Mouse (Mus musculus): ENCODE results near the gene Tmem151b. TPM values are rescaled to one million over a fixed set of nuclear protein-coding genes. Genes with fewer than 3 reads are reported as not detected.

The Tmem151b gene
- polyA plus RNA-seq, 1 experiment from 2014 or later: 2.3 TPM

DNA sequence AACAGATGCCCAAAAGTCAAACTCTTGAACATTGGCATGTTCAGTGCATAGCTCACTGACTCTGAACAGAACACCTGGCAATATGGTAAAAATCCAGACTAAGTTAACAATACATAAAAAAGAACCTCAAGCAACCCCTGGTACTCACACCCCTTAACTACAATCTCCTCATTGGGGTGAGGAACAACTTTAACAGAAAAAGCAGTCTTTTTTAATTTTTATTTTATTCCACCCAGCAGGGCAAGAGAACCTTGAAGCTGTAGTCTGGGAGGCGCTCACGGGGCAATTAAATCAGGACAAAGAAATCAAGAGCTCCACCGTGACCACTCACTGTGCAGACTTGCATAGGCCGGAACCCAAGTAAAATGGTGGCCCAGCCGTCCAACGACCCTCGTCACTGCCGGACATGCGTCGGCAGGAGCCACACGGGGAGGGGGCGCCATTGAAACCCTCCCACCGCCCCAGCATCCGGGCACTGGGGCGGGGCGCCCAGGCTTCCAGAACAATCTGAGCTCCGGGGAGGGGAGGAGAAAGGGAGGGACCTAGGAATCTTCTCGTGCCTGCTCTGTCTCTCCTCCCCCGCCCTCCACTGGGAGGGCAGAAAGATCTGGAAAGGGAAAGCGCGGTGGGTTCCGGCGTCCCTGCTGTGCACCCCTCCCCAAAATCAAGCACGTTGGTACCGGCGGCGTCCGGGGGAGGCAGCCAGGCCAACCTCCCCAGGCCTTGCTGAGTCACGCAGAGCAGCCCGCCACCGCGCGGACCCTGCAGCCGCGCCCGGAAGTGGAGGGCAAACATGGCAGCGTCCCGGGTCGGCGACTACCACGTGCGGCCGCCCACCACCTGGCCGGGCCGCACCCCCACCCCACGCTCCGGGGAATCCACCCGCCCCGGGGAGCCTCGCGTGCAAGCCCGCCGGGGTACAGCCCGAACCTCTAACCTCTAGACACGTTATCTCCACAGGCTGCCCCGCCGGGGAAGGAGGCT is 22.9 kb upstream of the Tmem151b start:
- Histone ChIP-seq H3K9ac (ENCODE audit: low read length) (peak overlapping the region; percentile 100), H3K27ac (ENCODE audit: low read depth) (peak overlapping the region; percentile 98), H3K9me3 (ENCODE audit: control insufficient read depth, low read length) (no peaks in the 10 kb centered on the region), H3K27me3 (replicated peaks; ENCODE audit: control insufficient read depth, insufficient read depth, low read length) (no peaks in the 10 kb centered on the region), H3K36me3 (ENCODE audit: control insufficient read depth, insufficient read depth, low read length) (peaks cover 47% of the 10 kb centered on the region), H3K4me3 (ENCODE audit: low read depth, low read length) (peak overlapping the region; percentile 98), H3K4me1 (replicated peaks; ENCODE audit: control insufficient read depth, insufficient read depth, low read length) (peaks cover 20% of the 10 kb centered on the region), H3K4me2 (ENCODE audit: low read length) (peak overlapping the region; percentile 90)
- peak; percentile 57 for ATAC-seq (replicated peaks; ENCODE audit: low FRiP score, low TSS enrichment, low read depth)
- WGBS: under 1% methylated on average over 53 of the region's 57 CpGs
- DNase-seq (ENCODE audit: low spot score): peak; percentile 89

GRCm38 (mm10) chr17:45569999-45570398 is 20.5 kb upstream of the Tmem151b start:
- H3K9ac ChIP-seq (ENCODE audit: low read length): no peak overlapping the region
- H3K36me3 ChIP-seq (ENCODE audit: control insufficient read depth, insufficient read depth, low read length): peaks cover 71% of the 10 kb centered on the region
- no peak overlapping the region for H3K4me3 ChIP-seq (ENCODE audit: low read depth, low read length)
- H3K4me2 ChIP-seq (ENCODE audit: low read length): no peak overlapping the region
- 86% methylated on average over 4 of the region's 4 CpGs for WGBS
- H3K9me3 ChIP-seq (ENCODE audit: control insufficient read depth, low read length): no peaks in the 10 kb centered on the region
- H3K27ac ChIP-seq (ENCODE audit: low read depth): no peak overlapping the region
- ATAC-seq (replicated peaks; ENCODE audit: low FRiP score, low TSS enrichment, low read depth): no peak
- no peak for DNase-seq (ENCODE audit: low spot score)
- H3K27me3 ChIP-seq (replicated peaks; ENCODE audit: control insufficient read depth, insufficient read depth, low read length): no peaks in the 10 kb centered on the region
- H3K4me1 ChIP-seq (replicated peaks; ENCODE audit: control insufficient read depth, insufficient read depth, low read length): peaks cover 31% of the 10 kb centered on the region

DNA sequence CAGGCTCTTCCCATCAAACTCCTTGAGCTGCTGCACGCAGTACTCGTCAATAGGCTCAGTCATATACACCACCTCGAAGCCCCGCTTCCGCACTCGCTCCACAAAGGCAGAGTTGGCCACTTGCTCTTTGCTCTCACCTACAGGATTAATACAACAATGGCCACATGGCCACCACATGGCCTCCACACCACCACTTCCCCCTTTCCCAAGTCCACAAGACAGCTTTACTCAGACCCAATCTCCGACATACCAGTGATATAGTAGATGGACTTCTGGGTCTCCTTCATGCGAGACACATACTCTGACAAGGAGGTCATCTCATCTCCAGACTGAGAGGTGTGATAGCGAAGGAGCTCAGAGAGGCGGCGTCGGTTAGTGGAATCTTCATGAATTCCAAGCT is 19.5 kb upstream of the Tmem151b start:
- Histone ChIP-seq H3K9ac (ENCODE audit: low read length) (no peak overlapping the region), H3K4me1 (replicated peaks; ENCODE audit: control insufficient read depth, insufficient read depth, low read length) (peaks cover 32% of the 10 kb centered on the region), H3K27me3 (replicated peaks; ENCODE audit: control insufficient read depth, insufficient read depth, low read length) (no peaks in the 10 kb centered on the region), H3K4me2 (ENCODE audit: low read length) (no peak overlapping the region), H3K9me3 (ENCODE audit: control insufficient read depth, low read length) (no peaks in the 10 kb centered on the region), H3K36me3 (ENCODE audit: control insufficient read depth, insufficient read depth, low read length) (peaks cover 71% of the 10 kb centered on the region), H3K4me3 (ENCODE audit: low read depth, low read length) (no peak overlapping the region), H3K27ac (ENCODE audit: low read depth) (peak overlapping the region; percentile 2; the same call in 1 of the 2 replicates)
- ATAC-seq (replicated peaks; ENCODE audit: low FRiP score, low TSS enrichment, low read depth) (no peak), DNase-seq (ENCODE audit: low spot score) (no peak)
- 88% methylated on average over 12 of the region's 12 CpGs for WGBS

DNA sequence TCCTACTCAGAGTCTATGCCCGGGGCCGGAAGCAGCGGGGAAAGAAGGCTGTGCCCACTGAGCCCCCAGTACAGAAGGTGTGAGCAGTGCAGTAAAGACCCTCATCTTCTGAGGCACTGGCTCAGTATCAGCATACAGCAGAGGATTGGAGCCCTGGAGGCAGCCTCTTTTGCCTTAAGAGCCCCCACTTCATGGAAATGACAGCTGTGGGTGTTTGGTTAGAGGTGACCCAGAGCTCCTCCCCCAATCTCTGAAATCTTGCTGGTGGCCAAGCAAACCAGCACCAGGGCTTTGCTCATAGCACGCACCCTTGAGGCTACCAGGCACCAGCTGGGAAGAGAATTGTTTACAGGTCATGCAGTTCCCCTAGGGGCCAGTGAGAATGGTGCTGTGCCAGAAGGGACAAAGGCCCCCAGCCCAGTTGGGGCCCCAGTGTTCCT is 17.7 kb upstream of the Tmem151b start:
- Histone ChIP-seq H3K27ac (ENCODE audit: low read depth) (0 out of 2 replicates have a peak overlapping the region, but pooled peaks have one; percentile 11), H3K36me3 (ENCODE audit: control insufficient read depth, insufficient read depth, low read length) (peaks cover 71% of the 10 kb centered on the region), H3K4me3 (ENCODE audit: low read depth, low read length) (no peak overlapping the region), H3K4me1 (replicated peaks; ENCODE audit: control insufficient read depth, insufficient read depth, low read length) (peaks cover 32% of the 10 kb centered on the region), H3K9ac (ENCODE audit: low read length) (no peak overlapping the region), H3K4me2 (ENCODE audit: low read length) (no peak overlapping the region), H3K27me3 (replicated peaks; ENCODE audit: control insufficient read depth, insufficient read depth, low read length) (no peaks in the 10 kb centered on the region), H3K9me3 (ENCODE audit: control insufficient read depth, low read length) (no peaks in the 10 kb centered on the region)
- ATAC-seq (replicated peaks; ENCODE audit: low FRiP score, low TSS enrichment, low read depth) (peak; percentile 13; the same call in 1 of the 2 replicates), DNase-seq (ENCODE audit: low spot score) (peak; percentile 68)
- 28% methylated on average over 4 of the region's 4 CpGs for WGBS

DNA sequence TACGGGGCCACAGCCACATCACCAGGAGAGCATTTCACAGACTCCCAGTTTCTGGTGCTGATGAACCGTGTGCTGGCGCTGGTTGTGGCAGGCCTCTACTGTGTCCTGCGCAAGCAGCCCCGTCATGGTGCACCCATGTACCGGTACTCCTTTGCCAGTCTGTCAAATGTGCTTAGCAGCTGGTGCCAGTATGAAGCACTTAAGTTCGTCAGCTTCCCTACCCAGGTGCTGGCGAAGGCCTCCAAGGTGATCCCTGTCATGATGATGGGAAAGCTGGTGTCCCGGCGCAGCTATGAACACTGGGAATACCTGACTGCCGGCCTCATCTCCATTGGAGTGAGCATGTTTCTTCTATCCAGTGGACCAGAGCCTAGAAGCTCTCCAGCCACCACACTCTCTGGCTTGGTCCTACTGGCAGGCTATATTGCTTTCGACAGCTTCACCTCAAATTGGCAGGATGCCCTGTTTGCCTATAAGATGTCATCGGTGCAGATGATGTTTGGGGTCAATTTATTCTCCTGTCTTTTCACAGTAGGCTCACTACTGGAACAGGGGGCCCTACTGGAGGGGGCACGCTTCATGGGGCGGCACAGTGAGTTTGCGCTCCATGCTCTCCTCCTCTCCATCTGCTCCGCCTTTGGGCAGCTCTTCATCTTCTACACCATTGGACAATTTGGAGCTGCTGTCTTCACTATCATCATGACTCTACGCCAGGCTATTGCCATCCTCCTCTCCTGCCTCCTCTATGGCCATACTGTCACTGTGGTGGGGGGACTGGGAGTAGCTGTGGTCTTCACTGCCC is 17.1 kb upstream of the Tmem151b start:
- peaks cover 66% of the 10 kb centered on the region for H3K36me3 ChIP-seq (ENCODE audit: control insufficient read depth, insufficient read depth, low read length)
- no peaks in the 10 kb centered on the region for H3K9me3 ChIP-seq (ENCODE audit: control insufficient read depth, low read length)
- no peaks in the 10 kb centered on the region for H3K27me3 ChIP-seq (replicated peaks; ENCODE audit: control insufficient read depth, insufficient read depth, low read length)
- DNase-seq (ENCODE audit: low spot score) (peak; percentile 68), ATAC-seq (replicated peaks; ENCODE audit: low FRiP score, low TSS enrichment, low read depth) (peak; percentile 7; the same call in 1 of the 2 replicates)
- H3K4me1 ChIP-seq (replicated peaks; ENCODE audit: control insufficient read depth, insufficient read depth, low read length): peaks cover 27% of the 10 kb centered on the region
- no peak overlapping the region for H3K4me3 ChIP-seq (ENCODE audit: low read depth, low read length)
- WGBS: 58% methylated on average over 18 of the region's 18 CpGs
- H3K4me2 ChIP-seq (ENCODE audit: low read length): no peak overlapping the region
- peak overlapping the region; percentile 33; the same call in 1 of the 2 replicates for H3K27ac ChIP-seq (ENCODE audit: low read depth)
- no peak overlapping the region for H3K9ac ChIP-seq (ENCODE audit: low read length)

- Histone ChIP-seq H3K27me3 (replicated peaks; ENCODE audit: control insufficient read depth, insufficient read depth, low read length) (no peaks in the 10 kb centered on the region), H3K36me3 (ENCODE audit: control insufficient read depth, insufficient read depth, low read length) (peaks cover 60% of the 10 kb centered on the region), H3K9ac (ENCODE audit: low read length) (no peak overlapping the region), H3K4me2 (ENCODE audit: low read length) (no peak overlapping the region), H3K4me1 (replicated peaks; ENCODE audit: control insufficient read depth, insufficient read depth, low read length) (peaks cover 22% of the 10 kb centered on the region), H3K27ac (ENCODE audit: low read depth) (no peak overlapping the region), H3K4me3 (ENCODE audit: low read depth, low read length) (no peak overlapping the region), H3K9me3 (ENCODE audit: control insufficient read depth, low read length) (no peaks in the 10 kb centered on the region)
- ATAC-seq (replicated peaks; ENCODE audit: low FRiP score, low TSS enrichment, low read depth): no peak
- WGBS: 67% methylated on average over 1 of the region's 1 CpGs
- DNase-seq (ENCODE audit: low spot score): no peak
These were observed 16.5 kb upstream of the Tmem151b start for GRCm38 (mm10) chr17:45566031-45566359.

DNA sequence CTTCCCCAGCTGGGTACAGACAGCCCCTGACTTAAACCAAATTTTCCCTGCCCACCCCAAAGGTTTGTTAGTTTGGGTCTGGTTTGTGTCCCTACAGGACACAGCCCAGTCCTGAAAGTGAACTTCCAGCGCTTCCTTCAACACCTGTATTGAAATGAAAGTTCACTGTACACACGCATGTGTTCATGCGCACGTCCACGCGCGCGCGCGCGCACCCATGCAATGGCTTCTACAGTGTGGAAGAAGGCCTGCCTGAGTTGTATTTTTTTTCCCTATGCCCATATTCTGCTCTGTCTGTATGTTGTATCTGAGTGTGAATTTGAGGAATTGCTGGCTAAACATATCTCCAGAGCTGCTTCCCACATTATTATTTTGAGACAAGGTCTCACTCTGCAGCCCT is 15.6 kb upstream of the Tmem151b start:
- Histone ChIP-seq H3K27ac (ENCODE audit: low read depth) (no peak overlapping the region; the same call in 1 of the 2 replicates), H3K27me3 (replicated peaks; ENCODE audit: control insufficient read depth, insufficient read depth, low read length) (no peaks in the 10 kb centered on the region), H3K4me1 (replicated peaks; ENCODE audit: control insufficient read depth, insufficient read depth, low read length) (peaks cover 21% of the 10 kb centered on the region), H3K9me3 (ENCODE audit: control insufficient read depth, low read length) (no peaks in the 10 kb centered on the region), H3K4me3 (ENCODE audit: low read depth, low read length) (peak overlapping the region; percentile 75), H3K9ac (ENCODE audit: low read length) (peak overlapping the region; percentile 90), H3K4me2 (ENCODE audit: low read length) (peak overlapping the region; percentile 93), H3K36me3 (ENCODE audit: control insufficient read depth, insufficient read depth, low read length) (peaks cover 52% of the 10 kb centered on the region)
- ATAC-seq (replicated peaks; ENCODE audit: low FRiP score, low TSS enrichment, low read depth): no peak
- DNase-seq (ENCODE audit: low spot score): no peak
- 91% methylated on average over 11 of the region's 11 CpGs for WGBS

- no peaks in the 10 kb centered on the region for H3K27me3 ChIP-seq (replicated peaks; ENCODE audit: control insufficient read depth, insufficient read depth, low read length)
- H3K4me1 ChIP-seq (replicated peaks; ENCODE audit: control insufficient read depth, insufficient read depth, low read length): peaks cover 21% of the 10 kb centered on the region
- H3K36me3 ChIP-seq (ENCODE audit: control insufficient read depth, insufficient read depth, low read length): peaks cover 47% of the 10 kb centered on the region
- DNase-seq (ENCODE audit: low spot score): peak; percentile 64
- ATAC-seq (replicated peaks; ENCODE audit: low FRiP score, low TSS enrichment, low read depth): peak; percentile 2; the same call in 1 of the 2 replicates
- peak overlapping the region; percentile 75 for H3K4me3 ChIP-seq (ENCODE audit: low read depth, low read length)
- H3K9ac ChIP-seq (ENCODE audit: low read length): peak overlapping the region; percentile 90
- peak overlapping the region; percentile 93 for H3K4me2 ChIP-seq (ENCODE audit: low read length)
- H3K9me3 ChIP-seq (ENCODE audit: control insufficient read depth, low read length): no peaks in the 10 kb centered on the region
- H3K27ac ChIP-seq (ENCODE audit: low read depth): peak overlapping the region; percentile 82; the same call in 1 of the 2 replicates
- 5% methylated on average over 18 of the region's 18 CpGs for WGBS
These were observed 15.1 kb upstream of the Tmem151b start for GRCm38 (mm10) chr17:45564531-45565084.
